Mouse (Mus musculus): ENCODE data around the gene Ccn2.

Ccn2 gene

DNA sequence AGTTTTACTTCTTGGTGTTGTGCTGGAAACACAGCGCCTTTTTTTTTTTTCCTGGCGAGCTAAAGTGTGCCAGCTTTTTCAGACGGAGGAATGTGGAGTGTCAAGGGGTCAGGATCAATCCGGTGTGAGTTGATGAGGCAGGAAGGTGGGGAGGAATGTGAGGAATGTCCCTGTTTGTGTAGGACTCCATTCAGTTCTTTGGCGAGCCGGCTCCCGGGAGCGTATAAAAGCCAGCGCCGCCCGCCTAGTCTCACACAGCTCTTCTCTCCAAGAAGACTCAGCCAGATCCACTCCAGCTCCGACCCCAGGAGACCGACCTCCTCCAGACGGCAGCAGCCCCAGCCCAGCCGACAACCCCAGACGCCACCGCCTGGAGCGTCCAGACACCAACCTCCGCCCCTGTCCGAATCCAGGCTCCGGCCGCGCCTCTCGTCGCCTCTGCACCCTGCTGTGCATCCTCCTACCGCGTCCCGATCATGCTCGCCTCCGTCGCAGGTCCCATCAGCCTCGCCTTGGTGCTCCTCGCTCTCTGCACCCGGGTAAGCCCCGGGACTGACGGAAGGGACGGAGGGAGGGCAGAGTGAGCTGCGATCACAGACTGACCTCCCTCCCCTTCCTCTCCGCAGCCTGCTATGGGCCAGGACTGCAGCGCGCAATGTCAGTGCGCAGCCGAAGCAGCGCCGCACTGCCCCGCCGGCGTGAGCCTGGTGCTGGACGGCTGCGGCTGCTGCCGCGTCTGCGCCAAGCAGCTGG, at the start of gene Ccn2:
Gene Ccn2 (plus strand): TSS at position 193 of the 753 bp plus-strand sequence.
- peak in 1 of 2 experiments; percentile 2 for DNase-seq (ENCODE audit: low spot score in 2 of 2)

DNA sequence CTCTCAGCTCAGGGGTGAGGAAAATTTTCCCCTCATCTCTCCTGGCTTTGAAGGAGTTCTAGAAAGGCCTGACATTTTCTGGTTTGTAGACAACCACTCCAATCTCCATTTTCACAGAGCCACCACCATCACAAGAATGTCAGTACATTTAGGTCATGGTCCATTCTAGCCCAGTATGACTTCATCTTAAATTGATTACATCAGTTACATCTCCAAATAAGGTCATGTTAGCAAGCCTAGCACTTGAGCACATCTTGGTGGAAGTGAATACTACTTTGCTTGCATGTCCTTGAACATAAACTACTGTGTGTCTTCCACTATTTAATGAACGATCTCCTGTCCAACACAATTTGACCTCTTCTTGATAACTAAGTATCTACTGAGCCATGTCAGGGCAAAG, 42.4 kb upstream of the Ccn2 start:
- no peak for DNase-seq (ENCODE audit: low spot score in 2 of 2)

DNA sequence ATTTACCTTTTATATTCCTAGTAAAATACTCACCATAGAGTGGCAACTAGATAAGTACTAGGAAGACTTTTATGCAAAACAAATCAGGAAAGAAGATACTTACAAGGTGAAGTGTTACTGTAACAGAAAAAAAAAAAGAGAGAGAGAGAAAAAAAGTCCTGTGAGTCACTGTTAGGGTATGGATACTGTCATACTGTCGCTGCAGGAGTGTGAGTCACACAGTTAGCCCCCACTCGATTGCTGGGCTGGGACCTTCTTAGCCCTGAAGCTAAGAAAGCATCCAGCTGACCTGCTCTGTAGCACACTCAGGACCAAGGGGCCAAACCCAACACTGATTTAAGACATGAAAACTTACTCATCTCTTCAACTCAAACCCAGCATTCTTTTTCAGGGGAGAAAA, 41.2 kb upstream of the Ccn2 start:
- no peak for DNase-seq (ENCODE audit: low spot score in 2 of 2)

DNA sequence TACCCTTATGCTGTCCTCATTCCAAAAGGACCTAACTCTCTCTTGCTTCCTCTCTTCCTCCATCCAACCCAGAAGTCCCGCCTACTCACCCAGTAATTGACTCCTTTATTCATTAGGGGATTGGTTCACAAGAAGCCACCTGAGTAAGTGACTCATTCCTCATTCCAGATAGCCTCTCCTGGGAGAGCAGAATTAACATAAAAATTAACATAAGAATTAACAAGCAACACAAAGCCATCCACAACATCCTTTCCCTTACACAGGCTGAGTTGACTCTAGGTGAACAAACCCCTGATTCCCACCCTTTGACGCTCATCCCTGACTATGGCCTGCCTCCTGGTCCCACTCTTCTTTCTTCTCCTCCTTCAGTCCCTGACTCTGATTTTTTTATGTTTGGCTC, 36.9 kb upstream of the Ccn2 start:
- no peak for DNase-seq (ENCODE audit: low spot score in 2 of 2)

DNA sequence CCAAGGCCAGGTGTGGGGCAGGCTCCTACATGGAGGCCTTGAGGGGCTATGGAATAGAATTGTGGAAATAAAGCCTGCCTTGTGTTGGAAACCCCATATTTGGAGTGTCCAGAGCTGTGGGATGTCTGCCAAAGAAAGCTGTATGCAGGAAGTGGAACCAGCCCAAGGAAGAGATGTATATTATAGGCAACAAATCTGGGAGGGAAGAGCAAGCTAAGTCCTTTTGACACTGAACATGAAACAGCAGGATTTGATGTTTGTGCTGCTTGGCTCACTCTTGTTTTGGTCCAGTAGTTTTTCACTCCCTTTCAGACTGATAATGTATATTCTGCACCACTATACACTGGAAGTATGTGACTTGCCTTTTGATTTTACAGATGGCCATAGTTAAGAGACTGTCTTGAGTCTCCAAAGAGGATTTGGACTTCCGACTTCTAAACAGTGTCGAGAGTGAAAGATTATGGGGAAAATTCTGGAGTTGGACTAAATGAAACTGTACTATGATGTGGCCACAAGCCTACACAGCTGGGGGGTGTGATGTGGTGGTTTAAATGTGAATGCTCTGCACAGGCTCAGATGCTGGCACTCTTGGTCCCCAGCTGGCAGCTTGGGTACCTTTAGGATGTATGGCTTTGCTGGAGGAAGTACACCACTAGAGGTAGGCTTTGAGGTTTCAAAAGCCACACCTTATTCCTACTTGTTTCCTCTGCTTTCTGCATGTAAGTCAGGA, 25.4 kb upstream of the Ccn2 start:
- DNase-seq (ENCODE audit: low spot score in 2 of 2), result no peak

DNA sequence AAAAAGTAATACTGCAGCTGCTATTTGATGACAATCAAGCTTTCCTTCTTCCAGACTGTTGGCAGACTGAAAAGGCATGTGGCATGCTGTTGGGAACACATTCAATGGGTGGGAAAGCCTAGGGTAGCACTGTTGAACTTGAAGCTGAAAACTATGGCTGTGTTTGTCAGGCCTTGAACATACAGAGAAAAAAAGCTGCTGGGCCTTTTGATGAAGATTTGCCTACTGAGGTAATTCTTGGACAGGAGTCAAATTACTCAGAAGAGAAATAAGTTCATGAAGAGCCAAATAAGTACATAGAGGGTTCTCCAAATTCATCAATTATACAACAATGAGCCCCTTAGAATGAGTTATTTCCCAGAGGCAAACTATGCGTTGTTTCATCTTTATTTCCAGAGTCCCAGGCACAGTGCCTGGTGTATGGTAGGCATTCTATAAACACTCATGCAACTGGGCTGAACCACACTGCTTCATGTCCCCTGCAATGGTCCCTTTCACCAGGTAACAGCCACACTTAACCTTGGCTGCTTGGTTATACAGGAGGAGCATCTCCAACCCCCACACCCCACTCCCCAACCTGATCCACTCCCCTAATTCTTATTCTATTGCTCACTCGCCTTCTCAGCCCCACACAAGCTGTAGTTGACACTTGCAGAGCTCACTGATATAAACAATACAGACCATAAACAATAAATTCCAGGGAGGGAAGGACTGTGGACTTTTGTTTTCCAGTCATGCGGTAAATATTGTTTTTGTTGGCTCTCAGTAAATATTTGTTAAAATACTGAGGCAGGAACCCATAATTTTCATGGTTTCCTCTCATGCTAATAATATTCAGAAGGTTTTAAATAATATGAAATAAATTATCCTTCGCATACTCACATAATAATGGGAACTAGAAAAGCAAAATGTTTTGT, 22.9 kb upstream of the Ccn2 start:
- DNase-seq (ENCODE audit: low spot score in 2 of 2), result no peak

DNA sequence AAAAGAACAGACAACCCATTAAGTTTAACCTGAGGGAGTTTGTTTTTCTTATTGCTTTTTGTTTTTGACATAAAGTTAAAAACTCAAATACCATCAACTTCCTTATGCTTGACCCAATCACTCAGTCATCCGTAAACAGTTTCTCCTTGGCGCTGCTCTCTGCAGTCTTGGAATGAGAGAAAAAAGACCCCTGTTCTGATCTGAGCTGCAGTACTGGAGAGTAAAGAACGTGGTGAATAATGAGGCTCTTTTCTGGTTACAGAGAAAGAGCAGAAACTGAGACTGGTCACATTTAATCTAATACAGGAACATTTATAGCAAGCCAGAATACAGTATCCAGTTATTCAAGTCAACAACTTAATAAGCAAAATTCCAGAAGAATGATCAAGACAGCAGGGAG, 21.8 kb upstream of the Ccn2 start:
- no peak for DNase-seq (ENCODE audit: low spot score in 2 of 2)

DNA sequence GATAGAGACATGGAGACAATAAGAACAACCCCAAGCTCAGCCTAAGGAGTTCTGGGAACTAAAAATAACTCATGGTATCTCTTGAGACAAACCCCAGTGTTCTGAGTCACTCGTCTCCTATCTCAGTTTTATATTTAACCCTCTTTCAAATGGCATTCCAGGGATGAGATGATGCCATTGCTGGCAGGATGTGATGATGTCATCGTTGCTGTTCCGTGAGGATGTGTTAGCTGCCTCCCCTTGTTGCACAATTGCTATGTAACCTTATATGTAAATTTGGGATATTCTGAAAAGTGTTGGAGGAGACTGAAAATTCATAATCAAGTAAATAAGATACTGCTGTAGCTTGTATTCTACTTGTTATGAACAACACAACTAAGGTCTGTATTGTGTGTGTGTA, 14.2 kb upstream of the Ccn2 start:
- DNase-seq (ENCODE audit: low spot score in 2 of 2), result no peak

DNA sequence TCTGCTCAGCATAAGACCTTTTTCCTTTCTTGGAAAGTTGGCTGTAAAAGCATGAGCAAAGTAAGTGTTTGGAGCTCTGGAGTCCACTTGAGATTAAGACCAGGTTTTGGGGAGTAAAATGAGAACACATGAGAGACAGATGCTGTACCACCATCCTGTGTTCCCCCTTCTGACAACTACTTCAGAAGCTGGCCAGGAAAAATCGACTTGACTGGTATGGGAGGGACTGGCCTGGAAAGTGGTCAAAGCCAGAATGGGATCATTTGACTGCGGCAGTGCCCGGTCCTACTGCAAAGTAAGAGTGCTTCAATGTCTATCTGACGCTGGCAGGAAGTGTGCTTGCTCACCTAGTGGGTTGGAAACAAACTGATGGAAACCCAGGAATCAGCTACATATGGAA, 6.4 kb upstream of the Ccn2 start:
- DNase-seq (ENCODE audit: low spot score in 2 of 2), result no peak

DNA sequence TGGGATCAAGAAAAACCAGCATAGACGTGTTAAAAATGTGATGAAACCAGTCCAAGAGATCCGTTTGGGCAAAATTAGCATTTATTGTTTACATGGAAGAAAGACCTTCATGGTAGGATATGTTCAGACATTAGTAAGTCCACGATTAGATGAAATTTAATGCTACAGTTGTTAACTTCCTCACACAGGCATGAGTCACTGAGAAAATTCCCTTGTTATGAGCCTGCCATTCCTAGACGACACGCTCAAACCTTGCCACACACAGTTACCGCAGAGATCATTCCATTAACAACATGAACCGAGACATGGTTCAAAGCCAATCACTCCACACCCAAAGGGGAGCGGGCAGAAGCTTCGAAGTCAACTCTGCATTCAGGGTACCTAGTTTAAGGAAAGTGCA, 6.0 kb upstream of the Ccn2 start:
- no peak for DNase-seq (ENCODE audit: low spot score in 2 of 2)

DNA sequence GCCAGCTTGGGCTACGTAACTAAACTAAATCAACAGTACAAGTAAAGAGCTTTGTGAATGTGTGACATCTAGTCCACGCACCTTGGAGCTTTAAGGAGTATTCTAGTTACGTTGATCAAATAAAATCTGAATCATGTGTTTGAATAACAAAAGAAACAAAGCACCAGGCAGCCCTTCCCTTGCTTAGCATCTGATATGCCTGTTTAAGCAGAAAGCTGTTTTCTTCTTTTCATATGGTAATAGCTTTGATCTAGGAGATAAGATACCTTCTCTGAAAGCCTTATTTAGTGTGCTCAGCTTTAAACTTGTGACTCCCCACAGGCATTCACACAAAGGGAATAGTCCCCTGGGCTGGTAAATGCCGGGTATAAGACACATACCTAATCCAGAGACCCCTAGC, 4.7 kb upstream of the Ccn2 start:
- no peak for DNase-seq (ENCODE audit: low spot score in 2 of 2)

DNA sequence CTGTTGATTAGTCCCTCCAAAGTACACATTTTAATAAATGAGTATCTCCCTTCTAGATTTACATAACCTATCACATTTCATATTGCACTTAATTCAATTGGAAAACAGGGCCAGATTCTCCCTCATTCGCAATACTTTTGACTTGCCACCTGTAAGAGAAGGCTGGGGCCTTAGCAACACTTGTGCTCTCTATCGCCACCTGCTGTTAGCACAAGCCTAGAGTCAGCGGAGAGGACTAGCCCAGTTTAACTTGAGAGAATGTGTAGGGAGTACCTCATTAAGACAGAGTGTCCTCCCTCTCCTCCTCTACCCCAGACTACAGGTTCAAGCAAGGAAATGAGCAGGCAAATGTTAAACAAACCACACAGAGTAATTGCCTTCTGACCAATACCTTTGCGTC, 4.1 kb upstream of the Ccn2 start:
- peak; percentile 13 to 43 for DNase-seq (ENCODE audit: low spot score in 2 of 2)

DNA sequence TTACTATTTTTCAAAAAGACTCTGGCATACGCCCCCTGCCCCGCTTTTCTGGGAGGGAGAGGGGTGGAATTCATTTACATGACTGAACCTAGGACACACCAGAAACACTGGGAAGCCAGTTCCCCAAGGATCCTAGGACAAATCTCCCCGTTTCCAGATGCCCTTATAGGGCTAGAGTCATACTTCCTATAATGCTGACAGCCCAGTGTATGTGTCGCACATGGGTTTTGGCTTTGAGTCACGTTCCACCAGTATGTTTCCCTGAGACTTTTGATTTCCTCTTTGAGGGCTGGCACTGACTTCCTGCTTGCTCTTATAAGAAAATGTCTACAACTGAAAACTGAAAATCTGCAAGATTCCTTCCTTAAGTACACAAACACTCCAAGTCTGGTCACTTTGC, 3.5 kb upstream of the Ccn2 start:
- no peak for DNase-seq (ENCODE audit: low spot score in 2 of 2)

DNA sequence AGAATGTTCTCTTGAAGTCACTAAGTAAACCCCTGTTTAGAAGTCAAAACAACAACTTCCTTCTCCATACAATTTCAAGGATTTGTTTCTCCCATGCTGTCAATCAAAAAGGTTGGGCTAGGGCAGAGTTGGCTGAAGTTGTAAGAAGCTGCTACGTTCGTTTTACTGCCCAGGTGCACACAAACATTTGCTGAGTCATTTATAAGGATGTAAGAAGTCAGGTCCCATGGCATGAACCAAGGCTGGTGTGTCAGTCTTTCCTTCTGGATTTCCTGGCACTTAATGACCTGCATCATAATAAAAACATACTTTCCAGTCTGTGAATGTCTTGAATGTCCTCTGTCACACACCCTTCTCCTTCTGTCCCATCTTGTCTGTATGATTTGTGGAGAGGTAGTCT, 2.9 kb upstream of the Ccn2 start:
- no peak for DNase-seq (ENCODE audit: low spot score in 2 of 2)

DNA sequence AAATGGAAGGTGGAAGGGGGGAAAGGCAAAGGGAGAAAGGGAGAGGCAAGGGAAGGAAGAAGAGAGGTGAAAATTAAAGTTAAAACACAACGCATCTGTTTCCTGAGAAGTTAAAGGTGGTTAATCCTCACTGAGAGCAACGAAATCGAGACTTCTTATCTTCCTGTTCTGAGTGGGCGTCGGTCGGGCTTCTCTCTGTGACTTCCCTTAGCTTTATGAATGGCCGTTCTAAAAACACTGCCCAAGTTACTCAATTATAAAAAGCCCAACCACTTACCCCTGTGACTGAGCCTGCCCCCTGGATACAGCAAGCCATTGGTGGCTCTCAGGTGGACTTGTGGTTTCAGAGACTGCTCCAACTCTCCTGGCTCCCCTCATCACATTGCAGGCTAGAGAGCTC, 2.3 kb upstream of the Ccn2 start:
- no peak for DNase-seq (ENCODE audit: low spot score in 2 of 2)

DNA sequence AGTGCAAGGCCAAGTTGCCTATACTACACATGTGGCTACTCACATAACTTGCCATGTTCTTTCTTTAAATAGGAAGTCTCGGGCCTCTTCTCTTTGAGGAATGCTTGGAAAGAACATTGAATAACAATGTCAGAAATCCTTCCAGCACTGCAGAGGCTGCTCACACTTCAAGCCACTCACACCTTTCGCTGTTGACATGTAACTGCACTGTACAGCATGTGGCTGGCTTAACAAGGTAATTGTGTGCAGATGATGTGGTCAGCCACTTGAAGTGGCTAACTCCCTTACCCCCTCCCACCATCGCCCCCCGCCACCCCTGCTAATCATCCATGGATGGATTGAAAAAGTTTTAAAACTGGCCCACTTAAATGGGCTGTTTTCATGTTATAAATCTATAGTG, 1.7 kb upstream of the Ccn2 start:
- no peak for DNase-seq (ENCODE audit: low spot score in 2 of 2)

DNA sequence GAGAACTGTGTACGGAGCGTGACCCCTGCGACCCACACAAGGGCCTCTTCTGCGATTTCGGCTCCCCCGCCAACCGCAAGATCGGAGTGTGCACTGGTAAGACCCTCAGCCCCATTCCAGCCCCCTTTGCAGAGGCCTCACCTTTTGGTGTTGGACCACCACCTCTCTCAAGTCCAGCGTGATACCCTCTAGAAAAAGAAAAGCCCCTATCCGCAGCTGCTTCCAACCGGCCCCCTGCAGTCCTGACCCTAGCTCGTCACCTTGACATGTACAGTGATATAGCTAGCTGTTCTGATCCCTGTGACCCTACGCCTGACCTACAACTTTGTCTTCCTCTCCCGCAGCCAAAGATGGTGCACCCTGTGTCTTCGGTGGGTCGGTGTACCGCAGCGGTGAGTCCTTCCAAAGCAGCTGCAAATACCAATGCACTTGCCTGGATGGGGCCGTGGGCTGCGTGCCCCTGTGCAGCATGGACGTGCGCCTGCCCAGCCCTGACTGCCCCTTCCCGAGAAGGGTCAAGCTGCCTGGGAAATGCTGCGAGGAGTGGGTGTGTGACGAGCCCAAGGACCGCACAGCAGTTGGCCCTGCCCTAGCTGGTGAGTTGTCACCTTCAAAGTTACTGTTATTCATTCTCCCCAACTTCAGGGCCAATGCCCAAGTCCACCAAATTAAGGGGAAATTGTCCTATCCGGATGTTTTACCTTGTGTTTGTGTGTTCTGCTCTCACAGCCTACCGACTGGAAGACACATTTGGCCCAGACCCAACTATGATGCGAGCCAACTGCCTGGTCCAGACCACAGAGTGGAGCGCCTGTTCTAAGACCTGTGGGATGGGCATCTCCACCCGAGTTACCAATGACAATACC, 994 bp downstream of the Ccn2 start:
- no peak for DNase-seq (ENCODE audit: low spot score in 2 of 2)

DNA sequence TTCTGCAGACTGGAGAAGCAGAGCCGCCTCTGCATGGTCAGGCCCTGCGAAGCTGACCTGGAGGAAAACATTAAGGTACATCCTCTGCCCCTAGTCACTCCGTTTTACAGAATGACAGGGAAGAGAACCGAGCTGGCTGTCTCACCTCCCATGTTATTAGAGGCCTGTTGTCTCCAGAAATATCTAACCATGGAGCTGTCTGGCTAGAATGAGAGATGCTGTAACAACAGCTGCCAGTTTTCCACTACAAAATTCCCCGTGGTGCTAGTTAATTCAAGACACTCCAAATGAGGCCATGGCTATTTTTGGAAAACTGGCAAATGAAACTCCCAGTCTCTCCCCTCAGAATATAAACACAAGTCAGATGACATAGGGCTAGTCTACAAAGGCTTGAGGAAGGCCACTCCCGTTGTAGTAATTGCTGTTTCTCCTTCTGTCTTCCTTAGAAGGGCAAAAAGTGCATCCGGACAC, 1.7 kb downstream of the Ccn2 start:
- no peak for DNase-seq (ENCODE audit: low spot score in 2 of 2)

DNA sequence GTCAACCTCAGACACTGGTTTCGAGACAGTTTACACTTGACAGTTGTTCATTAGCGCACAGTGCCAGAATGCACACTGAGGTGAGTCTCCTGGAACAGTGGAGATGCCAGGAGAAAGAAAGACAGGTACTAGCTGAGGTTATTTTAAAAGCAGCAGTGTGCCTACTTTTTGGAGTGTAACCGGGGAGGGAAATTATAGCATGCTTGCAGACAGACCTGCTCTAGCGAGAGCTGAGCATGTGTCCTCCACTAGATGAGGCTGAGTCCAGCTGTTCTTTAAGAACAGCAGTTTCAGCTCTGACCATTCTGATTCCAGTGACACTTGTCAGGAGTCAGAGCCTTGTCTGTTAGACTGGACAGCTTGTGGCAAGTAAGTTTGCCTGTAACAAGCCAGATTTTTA, 2.5 kb downstream of the Ccn2 start:
- no peak for DNase-seq (ENCODE audit: low spot score in 2 of 2)

DNA sequence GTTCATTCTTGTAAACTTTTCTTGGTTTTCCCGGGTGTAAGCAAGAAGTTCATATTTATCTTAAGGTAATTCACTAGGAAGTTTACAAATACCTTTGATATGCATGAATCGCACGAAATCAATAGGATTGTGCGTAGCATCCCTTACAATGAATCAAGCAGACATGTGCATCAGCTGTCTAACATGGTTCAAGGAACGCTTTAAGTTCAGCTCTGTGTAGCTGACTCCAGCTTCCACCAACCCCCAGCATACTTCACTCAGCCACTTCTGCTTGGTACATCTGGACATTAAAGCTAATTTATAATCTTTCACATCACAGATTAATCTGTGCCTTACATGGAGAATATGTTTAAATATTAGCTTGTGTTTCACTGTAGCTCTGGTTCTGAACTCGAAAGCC, 3.5 kb downstream of the Ccn2 start:
- no peak for DNase-seq (ENCODE audit: low spot score in 2 of 2)

DNA sequence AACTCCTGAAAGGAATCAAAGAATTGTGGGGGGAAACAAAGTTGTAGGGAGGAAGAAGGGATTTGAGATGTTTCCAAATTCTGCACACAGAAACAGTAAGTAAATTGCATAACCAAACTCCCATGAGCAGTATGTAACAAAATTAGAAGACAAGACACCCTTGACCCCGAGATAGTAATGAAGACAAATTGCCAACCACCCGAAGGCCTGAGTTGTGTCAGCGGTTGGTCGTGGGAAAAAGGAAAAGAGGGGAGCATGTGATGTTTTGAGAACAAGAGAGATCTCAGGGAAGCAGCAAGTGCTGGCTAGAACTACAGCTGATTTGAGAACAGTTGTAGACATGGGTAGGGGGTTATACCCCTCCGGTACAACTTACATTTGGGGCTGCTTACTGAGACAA, 4.6 kb downstream of the Ccn2 start:
- no peak for DNase-seq (ENCODE audit: low spot score in 2 of 2)
